Mouse (Mus musculus): ENCODE results near the gene Cap2. TPM values are rescaled to one million over a fixed set of nuclear protein-coding genes. Genes with fewer than 3 reads are reported as not detected.

The Cap2 gene
- polyA plus RNA-seq, 1 experiment from 2014 or later, result 9.5 TPM

DNA sequence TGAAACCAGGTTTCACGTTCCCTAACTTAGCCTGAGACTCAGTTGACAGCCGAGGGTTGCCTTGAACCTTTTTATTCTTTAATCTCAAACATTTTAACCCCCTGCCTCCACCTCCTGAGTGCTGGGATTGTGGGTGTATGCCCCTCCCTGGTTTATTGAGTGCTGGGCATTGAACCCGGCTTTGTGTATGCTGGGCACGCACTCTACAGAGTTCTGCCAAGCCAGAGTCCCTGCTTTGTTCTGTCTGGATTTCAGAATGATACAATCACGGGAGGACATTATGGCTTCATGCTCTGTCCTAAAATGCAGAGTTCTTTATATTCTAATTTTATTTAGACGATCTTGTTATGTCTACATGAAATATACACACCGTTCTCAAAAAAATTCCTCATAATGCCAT is 41.1 kb downstream of the Cap2 start:
- H3K4me2 ChIP-seq (ENCODE audit: low read depth), result no peak overlapping the region
- H3K9ac ChIP-seq (ENCODE audit: low read length), result no peak overlapping the region
- 83% methylated on average over 7 of the region's 7 CpGs for WGBS
- H3K27ac ChIP-seq (ENCODE audit: low read depth, low read length), result no peak overlapping the region
- H3K4me3 ChIP-seq (ENCODE audit: low read depth, low read length), result no peak overlapping the region
- ATAC-seq (ENCODE audit: insufficient read depth, low FRiP score, low TSS enrichment), result no peak
- no peaks in the 10 kb centered on the region for H3K36me3 ChIP-seq (ENCODE audit: control insufficient read depth, insufficient read depth, low read length)
- no peaks in the 10 kb centered on the region for H3K27me3 ChIP-seq (ENCODE audit: control insufficient read depth, insufficient read depth, low read length)
- H3K9me3 ChIP-seq (ENCODE audit: control insufficient read depth, low read length), result no peaks in the 10 kb centered on the region
- no peaks in the 10 kb centered on the region for H3K4me1 ChIP-seq (ENCODE audit: control insufficient read depth, insufficient read depth, low read length)
- no peak for DNase-seq (ENCODE audit: low spot score)

DNA sequence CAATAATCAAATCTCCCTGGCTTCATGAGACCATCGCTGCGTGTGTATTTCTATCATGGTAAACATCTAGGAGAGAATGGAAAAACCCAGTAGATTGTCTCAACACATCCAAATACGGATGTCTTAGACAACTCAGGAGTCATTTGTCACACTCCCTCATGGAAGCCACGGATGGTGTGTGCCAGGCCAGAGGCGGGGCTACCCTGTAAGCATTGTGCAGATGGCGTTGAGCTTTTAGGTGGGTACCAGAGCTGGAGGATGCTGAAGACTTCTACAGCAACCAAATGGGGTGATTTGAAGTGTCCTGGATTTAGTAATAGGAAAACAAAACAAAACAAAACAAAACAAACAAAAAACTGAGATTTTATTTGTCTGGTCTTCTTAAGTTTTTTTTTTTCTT is 43.0 kb downstream of the Cap2 start:
- 63% methylated on average over 6 of the region's 6 CpGs for WGBS
- H3K27me3 ChIP-seq (ENCODE audit: control insufficient read depth, insufficient read depth, low read length), result no peaks in the 10 kb centered on the region
- H3K9me3 ChIP-seq (ENCODE audit: control insufficient read depth, low read length), result no peaks in the 10 kb centered on the region
- ATAC-seq (ENCODE audit: insufficient read depth, low FRiP score, low TSS enrichment), result no peak
- no peaks in the 10 kb centered on the region for H3K36me3 ChIP-seq (ENCODE audit: control insufficient read depth, insufficient read depth, low read length)
- no peak overlapping the region for H3K4me2 ChIP-seq (ENCODE audit: low read depth)
- no peak overlapping the region for H3K9ac ChIP-seq (ENCODE audit: low read length)
- no peak overlapping the region for H3K4me3 ChIP-seq (ENCODE audit: low read depth, low read length)
- no peak for DNase-seq (ENCODE audit: low spot score)
- H3K27ac ChIP-seq (ENCODE audit: low read depth, low read length), result no peak overlapping the region
- no peaks in the 10 kb centered on the region for H3K4me1 ChIP-seq (ENCODE audit: control insufficient read depth, insufficient read depth, low read length)

DNA sequence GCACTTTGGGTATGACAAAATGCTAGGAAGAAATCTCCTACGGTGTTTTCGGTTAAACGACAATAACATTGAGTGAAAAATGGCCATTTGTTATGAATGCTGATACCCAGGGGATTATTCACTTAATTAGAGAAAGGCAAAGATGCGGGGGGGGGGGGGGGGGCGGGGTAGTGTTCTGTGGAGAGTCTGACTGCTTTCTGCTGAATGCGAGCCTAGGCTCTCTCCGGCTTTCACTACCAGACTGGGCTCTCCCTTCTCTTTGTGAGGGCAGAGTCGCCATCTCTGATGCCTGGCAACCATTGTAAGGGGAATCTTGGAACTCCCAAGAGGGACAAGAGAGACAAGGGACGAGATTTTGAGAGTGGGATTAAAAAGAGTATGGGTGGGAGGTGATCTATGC is 43.4 kb downstream of the Cap2 start:
- H3K9me3 ChIP-seq (ENCODE audit: control insufficient read depth, low read length), result no peaks in the 10 kb centered on the region
- no peak overlapping the region for H3K4me3 ChIP-seq (ENCODE audit: low read depth, low read length)
- ATAC-seq (ENCODE audit: insufficient read depth, low FRiP score, low TSS enrichment) (0 out of 2 replicates have a peak, but pooled peaks have one; percentile 41), DNase-seq (ENCODE audit: low spot score) (peak; percentile 23)
- H3K4me1 ChIP-seq (ENCODE audit: control insufficient read depth, insufficient read depth, low read length), result no peaks in the 10 kb centered on the region
- H3K4me2 ChIP-seq (ENCODE audit: low read depth), result no peak overlapping the region
- no peaks in the 10 kb centered on the region for H3K27me3 ChIP-seq (ENCODE audit: control insufficient read depth, insufficient read depth, low read length)
- H3K27ac ChIP-seq (ENCODE audit: low read depth, low read length), result no peak overlapping the region
- 27% methylated on average over 9 of the region's 9 CpGs for WGBS
- no peak overlapping the region for H3K9ac ChIP-seq (ENCODE audit: low read length)
- no peaks in the 10 kb centered on the region for H3K36me3 ChIP-seq (ENCODE audit: control insufficient read depth, insufficient read depth, low read length)

DNA sequence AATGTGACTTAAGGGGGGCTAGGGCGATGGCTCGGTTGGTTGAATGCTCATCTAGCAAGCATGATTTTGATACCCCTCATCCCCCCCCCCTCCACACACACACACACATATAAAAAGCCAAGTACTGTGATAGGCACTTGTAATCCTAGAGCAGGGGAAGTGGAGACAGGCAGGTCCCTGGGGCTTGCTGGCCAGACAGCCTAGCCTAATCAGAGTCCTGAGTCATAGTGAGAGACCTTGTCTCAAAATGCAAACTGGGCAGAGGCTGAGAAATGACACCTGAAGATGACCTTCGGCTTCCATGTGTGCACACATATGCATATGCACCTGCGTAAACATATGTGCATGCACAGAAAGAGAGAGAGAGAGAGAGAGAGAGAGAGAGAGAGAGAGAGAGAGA is 45.2 kb downstream of the Cap2 start:
- H3K9ac ChIP-seq (ENCODE audit: low read length), result no peak overlapping the region
- H3K36me3 ChIP-seq (ENCODE audit: control insufficient read depth, insufficient read depth, low read length), result no peaks in the 10 kb centered on the region
- ATAC-seq (ENCODE audit: insufficient read depth, low FRiP score, low TSS enrichment) (no peak), DNase-seq (ENCODE audit: low spot score) (no peak)
- H3K27me3 ChIP-seq (ENCODE audit: control insufficient read depth, insufficient read depth, low read length), result no peaks in the 10 kb centered on the region
- no peaks in the 10 kb centered on the region for H3K4me1 ChIP-seq (ENCODE audit: control insufficient read depth, insufficient read depth, low read length)
- 86% methylated on average over 4 of the region's 4 CpGs for WGBS
- no peaks in the 10 kb centered on the region for H3K9me3 ChIP-seq (ENCODE audit: control insufficient read depth, low read length)
- no peak overlapping the region for H3K4me3 ChIP-seq (ENCODE audit: low read depth, low read length)
- no peak overlapping the region for H3K4me2 ChIP-seq (ENCODE audit: low read depth)
- no peak overlapping the region for H3K27ac ChIP-seq (ENCODE audit: low read depth, low read length)

DNA sequence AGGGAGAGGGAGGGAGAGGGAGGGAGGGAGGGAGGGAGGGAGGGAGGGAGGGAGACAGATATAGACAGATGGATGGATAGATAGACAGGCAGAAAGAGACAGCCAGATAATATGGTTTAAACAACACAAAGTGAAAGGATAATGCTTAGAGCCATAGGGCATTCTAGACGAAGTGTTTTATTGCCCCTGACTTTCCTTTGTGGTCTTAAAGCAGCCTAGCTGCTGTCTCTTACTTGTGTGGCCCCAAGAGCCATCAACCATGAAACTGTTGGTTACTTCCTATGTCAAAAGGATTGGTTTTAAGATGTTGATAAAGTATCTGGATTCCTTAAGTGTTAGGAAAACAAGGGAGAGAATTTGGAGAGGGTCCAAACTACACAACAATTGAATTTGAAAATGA is 45.6 kb downstream of the Cap2 start:
- no peak overlapping the region for H3K9ac ChIP-seq (ENCODE audit: low read length)
- H3K4me2 ChIP-seq (ENCODE audit: low read depth), result no peak overlapping the region
- H3K4me3 ChIP-seq (ENCODE audit: low read depth, low read length), result no peak overlapping the region
- H3K27me3 ChIP-seq (ENCODE audit: control insufficient read depth, insufficient read depth, low read length), result no peaks in the 10 kb centered on the region
- H3K27ac ChIP-seq (ENCODE audit: low read depth, low read length), result no peak overlapping the region
- DNase-seq (ENCODE audit: low spot score) (no peak), ATAC-seq (ENCODE audit: insufficient read depth, low FRiP score, low TSS enrichment) (no peak)
- no peaks in the 10 kb centered on the region for H3K36me3 ChIP-seq (ENCODE audit: control insufficient read depth, insufficient read depth, low read length)
- WGBS, result 10% methylated on average over 1 of the region's 1 CpGs
- H3K9me3 ChIP-seq (ENCODE audit: control insufficient read depth, low read length), result no peaks in the 10 kb centered on the region
- H3K4me1 ChIP-seq (ENCODE audit: control insufficient read depth, insufficient read depth, low read length), result no peaks in the 10 kb centered on the region

DNA sequence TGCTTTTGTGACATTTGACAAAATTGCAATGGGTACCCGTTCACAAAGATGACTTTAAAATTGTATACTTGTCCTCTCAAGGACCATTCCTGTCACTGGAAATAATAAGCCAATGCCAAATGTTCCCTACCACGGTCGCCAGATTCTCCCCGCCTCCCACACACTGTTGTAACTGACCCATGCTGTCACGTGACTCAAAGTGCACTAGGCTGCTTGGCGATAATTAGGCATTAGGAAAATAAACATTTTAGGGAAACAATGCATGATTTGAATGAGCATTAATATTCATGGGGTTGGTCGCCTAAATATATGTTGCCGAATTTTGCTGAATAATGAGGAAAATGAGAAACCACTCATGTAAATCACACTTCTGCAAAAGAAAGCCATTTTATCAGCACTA is 46.5 kb downstream of the Cap2 start:
- WGBS, result 75% methylated on average over 8 of the region's 8 CpGs
- Histone ChIP-seq H3K27me3 (ENCODE audit: control insufficient read depth, insufficient read depth, low read length) (no peaks in the 10 kb centered on the region), H3K9ac (ENCODE audit: low read length) (no peak overlapping the region), H3K36me3 (ENCODE audit: control insufficient read depth, insufficient read depth, low read length) (no peaks in the 10 kb centered on the region), H3K4me2 (ENCODE audit: low read depth) (no peak overlapping the region), H3K9me3 (ENCODE audit: control insufficient read depth, low read length) (no peaks in the 10 kb centered on the region), H3K4me1 (ENCODE audit: control insufficient read depth, insufficient read depth, low read length) (no peaks in the 10 kb centered on the region), H3K4me3 (ENCODE audit: low read depth, low read length) (no peak overlapping the region), H3K27ac (ENCODE audit: low read depth, low read length) (no peak overlapping the region)
- no peak for ATAC-seq (ENCODE audit: insufficient read depth, low FRiP score, low TSS enrichment)
- no peak for DNase-seq (ENCODE audit: low spot score)

DNA sequence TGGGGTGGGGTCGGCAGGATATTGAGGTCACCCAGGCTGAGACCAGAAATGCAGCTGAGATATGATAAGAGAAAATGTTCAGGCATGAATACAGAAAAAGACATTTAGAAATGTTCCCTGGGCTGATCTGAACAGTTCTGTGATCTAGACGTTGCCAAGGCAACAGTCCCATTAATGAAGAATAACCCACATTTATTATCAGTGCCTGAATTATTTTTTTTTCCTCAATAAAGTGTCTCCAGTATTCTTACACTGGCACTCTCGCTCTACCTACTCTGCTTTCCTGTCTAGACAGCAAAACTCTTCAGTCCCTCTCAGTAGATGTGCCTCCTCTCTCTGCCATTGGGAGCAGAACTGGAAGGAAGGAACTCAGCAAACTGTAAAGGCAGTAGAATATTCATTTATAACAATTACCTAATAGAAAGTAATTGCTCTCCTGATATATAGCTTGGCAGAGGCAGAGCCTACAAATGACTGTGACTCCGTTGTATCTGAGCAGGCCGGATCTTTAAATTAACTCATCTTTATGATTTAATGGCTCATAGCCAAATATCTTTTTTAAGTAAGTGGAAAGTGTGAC is 47.0 kb downstream of the Cap2 start:
- no peak overlapping the region for H3K27ac ChIP-seq (ENCODE audit: low read depth, low read length)

DNA sequence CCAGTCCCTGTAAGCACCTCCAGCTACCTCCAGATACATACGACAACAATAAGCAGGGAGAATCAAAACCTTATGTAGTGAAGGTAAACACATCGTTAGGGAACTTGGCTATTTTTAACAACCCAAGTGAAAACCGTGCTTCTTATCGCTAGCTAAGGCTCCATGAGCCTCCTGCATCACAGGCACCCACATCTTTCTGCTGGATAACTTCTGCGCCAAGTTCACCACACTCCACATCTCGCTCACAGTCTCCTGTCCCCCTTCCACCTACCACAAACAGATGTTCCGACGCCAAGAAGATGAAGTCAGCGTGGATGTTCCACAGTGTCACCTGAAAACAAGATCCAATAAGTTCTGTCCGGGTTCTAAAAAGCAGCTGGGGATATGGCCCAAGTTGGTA is 49.0 kb downstream of the Cap2 start:
- H3K4me3 ChIP-seq (ENCODE audit: low read depth, low read length), result no peak overlapping the region
- no peak overlapping the region for H3K4me2 ChIP-seq (ENCODE audit: low read depth)
- DNase-seq (ENCODE audit: low spot score) (no peak), ATAC-seq (ENCODE audit: insufficient read depth, low FRiP score, low TSS enrichment) (no peak)
- WGBS, result 94% methylated on average over 10 of the region's 10 CpGs
- H3K9ac ChIP-seq (ENCODE audit: low read length), result no peak overlapping the region
- H3K36me3 ChIP-seq (ENCODE audit: control insufficient read depth, insufficient read depth, low read length), result no peaks in the 10 kb centered on the region
- no peaks in the 10 kb centered on the region for H3K9me3 ChIP-seq (ENCODE audit: control insufficient read depth, low read length)
- no peaks in the 10 kb centered on the region for H3K27me3 ChIP-seq (ENCODE audit: control insufficient read depth, insufficient read depth, low read length)
- H3K27ac ChIP-seq (ENCODE audit: low read depth, low read length), result no peak overlapping the region
- H3K4me1 ChIP-seq (ENCODE audit: control insufficient read depth, insufficient read depth, low read length), result no peaks in the 10 kb centered on the region

More for the DNA sequence above, 47.0 kb downstream of the Cap2 start:
- Histone ChIP-seq H3K4me2 (ENCODE audit: low read depth) (no peak overlapping the region), H3K9me3 (ENCODE audit: control insufficient read depth, low read length) (no peaks in the 10 kb centered on the region), H3K9ac (ENCODE audit: low read length) (no peak overlapping the region), H3K4me3 (ENCODE audit: low read depth, low read length) (no peak overlapping the region), H3K4me1 (ENCODE audit: control insufficient read depth, insufficient read depth, low read length) (no peaks in the 10 kb centered on the region), H3K27me3 (ENCODE audit: control insufficient read depth, insufficient read depth, low read length) (no peaks in the 10 kb centered on the region), H3K36me3 (ENCODE audit: control insufficient read depth, insufficient read depth, low read length) (no peaks in the 10 kb centered on the region)
- DNase-seq (ENCODE audit: low spot score) (no peak), ATAC-seq (ENCODE audit: insufficient read depth, low FRiP score, low TSS enrichment) (no peak)
- WGBS, result 82% methylated on average over 5 of the region's 5 CpGs

DNA sequence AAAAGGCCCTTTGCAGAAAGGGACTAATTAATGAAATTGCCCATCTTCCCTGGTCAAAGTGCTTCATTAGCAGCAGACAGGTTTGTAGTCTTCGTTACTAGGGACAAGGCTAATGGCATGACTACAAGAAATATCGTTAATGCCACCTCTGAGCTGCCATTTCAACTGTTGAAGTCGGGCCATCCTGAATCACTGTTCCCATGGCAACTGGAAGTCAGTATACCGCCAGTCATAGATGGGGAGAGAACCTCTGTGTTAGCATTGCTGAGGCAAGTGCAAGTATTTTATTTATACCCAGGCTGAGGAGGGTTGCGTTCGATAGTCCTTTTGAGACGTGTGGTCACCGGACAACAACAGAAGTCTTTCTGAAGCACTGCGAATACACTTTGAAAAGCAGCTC is 53.1 kb downstream of the Cap2 start:
- 70% methylated on average over 9 of the region's 9 CpGs for WGBS
- no peaks in the 10 kb centered on the region for H3K27me3 ChIP-seq (ENCODE audit: control insufficient read depth, insufficient read depth, low read length)
- no peak overlapping the region for H3K27ac ChIP-seq (ENCODE audit: low read depth, low read length)
- DNase-seq (ENCODE audit: low spot score), result no peak
- no peak overlapping the region for H3K4me2 ChIP-seq (ENCODE audit: low read depth)
- H3K9me3 ChIP-seq (ENCODE audit: control insufficient read depth, low read length), result no peaks in the 10 kb centered on the region
- no peak overlapping the region for H3K9ac ChIP-seq (ENCODE audit: low read length)
- H3K4me1 ChIP-seq (ENCODE audit: control insufficient read depth, insufficient read depth, low read length), result no peaks in the 10 kb centered on the region
- no peaks in the 10 kb centered on the region for H3K36me3 ChIP-seq (ENCODE audit: control insufficient read depth, insufficient read depth, low read length)
- H3K4me3 ChIP-seq (ENCODE audit: low read depth, low read length), result no peak overlapping the region
- ATAC-seq (ENCODE audit: insufficient read depth, low FRiP score, low TSS enrichment), result no peak

Measured in neural tube, embryonic 11.5 days (tissue).